Mouse (Mus musculus) embryonic fibroblast, embryonic 13.5 days (primary cell): Measurements from ENCODE around the gene Ddx1. TPM values are rescaled to one million over a fixed set of nuclear protein-coding genes. Genes with fewer than 3 reads are reported as not detected.
"Not testable (repeated sequence)": the region's sequence is repeated elsewhere in the genome, so short reads cannot be mapped to it uniquely, and the experiment has no call there.

Source experiments
- H3K27ac ChIP-seq: 2 replicates; pipeline ENCODE4 v1.5.1; 2012; ENCODE audit warnings: low read length, control low read depth, inconsistent platforms; ENCODE audit not compliant: insufficient read depth
- H3K4me1 ChIP-seq: 2 replicates; pipeline ENCODE4 v1.6.1; 2011; ENCODE audit warnings: low read length; ENCODE audit not compliant: control insufficient read depth, insufficient read depth
- H3K4me3 ChIP-seq: 2 replicates; pipeline ENCODE4 v1.5.1; 2011; ENCODE audit warnings: mild to moderate bottlenecking, control low read depth, low read length; ENCODE audit not compliant: insufficient read depth
- CTCF ChIP-seq: IDR thresholded peaks from 2 replicates; pipeline ENCODE4 v1.5.1; 2011; ENCODE audit warnings: mild to moderate bottlenecking, control low read depth, low read length, moderate library complexity, borderline replicate concordance; ENCODE audit not compliant: insufficient read depth
- POLR2A ChIP-seq: IDR thresholded peaks from 2 replicates; pipeline ENCODE4 v1.6.1; 2011; ENCODE audit warnings: low read depth, mild to moderate bottlenecking, control low read depth, low read length, moderate library complexity
- polyA plus RNA-seq: library from polyadenylated mRNA; stranded (reverse); fragments of >200 nt; gene quantifications from 2 replicates; pipeline ENCODE4 v1.2.4, GENCODE M21; 2011; ENCODE audit warnings: low read depth; ENCODE audit not compliant: missing spikeins, insufficient read length

Gene Ddx1
- polyA plus RNA-seq, 1 experiment: 195 TPM

- Histone ChIP-seq H3K4me1 (no peaks in the 10 kb centered on the region), H3K27ac (no peak overlapping the region), H3K4me3 (no peak overlapping the region)
- no peak for TF ChIP-seq POLR2A
- TF ChIP-seq CTCF: no peak
Observed at GRCm38 (mm10) chr12:13205733-13206132, 43.3 kb downstream of the Ddx1 start.

GRCm38 (mm10) chr12:13202322-13202721 lies 46.7 kb downstream of the Ddx1 start:
- Histone ChIP-seq H3K27ac (no peak overlapping the region), H3K4me3 (no peak overlapping the region), H3K4me1 (no peaks in the 10 kb centered on the region)
- TF ChIP-seq POLR2A: no peak
- TF ChIP-seq CTCF: no peak

GRCm38 (mm10) chr12:13200576-13200975 lies 48.4 kb downstream of the Ddx1 start:
- TF ChIP-seq CTCF (no peak), POLR2A (no peak)
- H3K4me1 ChIP-seq: no peaks in the 10 kb centered on the region
- no peak overlapping the region for H3K27ac ChIP-seq
- H3K4me3 ChIP-seq: no peak overlapping the region

GRCm38 (mm10) chr12:13199338-13200301 lies 49.4 kb downstream of the Ddx1 start:
- TF ChIP-seq CTCF: no peak
- no peak for TF ChIP-seq POLR2A
- H3K4me3 ChIP-seq: no peak overlapping the region
- no peaks in the 10 kb centered on the region for H3K4me1 ChIP-seq
- H3K27ac ChIP-seq: no peak overlapping the region

- no peak overlapping the region for H3K27ac ChIP-seq
- no peak overlapping the region for H3K4me3 ChIP-seq
- no peaks in the 10 kb centered on the region for H3K4me1 ChIP-seq
- TF ChIP-seq CTCF (no peak), POLR2A (no peak)
Observed at GRCm38 (mm10) chr12:13198157-13198556, 50.9 kb downstream of the Ddx1 start.

- H3K27ac ChIP-seq: no peak overlapping the region
- no peak overlapping the region for H3K4me3 ChIP-seq
- no peaks in the 10 kb centered on the region for H3K4me1 ChIP-seq
- TF ChIP-seq POLR2A (no peak), CTCF (no peak)
Observed at GRCm38 (mm10) chr12:13196146-13196545, 52.9 kb downstream of the Ddx1 start.

- no peak overlapping the region for H3K27ac ChIP-seq
- TF ChIP-seq POLR2A: no peak
- TF ChIP-seq CTCF: no peak
- H3K4me1 ChIP-seq: no peaks in the 10 kb centered on the region
- no peak overlapping the region for H3K4me3 ChIP-seq
Observed at GRCm38 (mm10) chr12:13195506-13195905, 53.5 kb downstream of the Ddx1 start.

- no peak overlapping the region for H3K4me3 ChIP-seq
- H3K4me1 ChIP-seq: no peaks in the 10 kb centered on the region
- no peak overlapping the region for H3K27ac ChIP-seq
- TF ChIP-seq CTCF: no peak
- TF ChIP-seq POLR2A: no peak
Observed at GRCm38 (mm10) chr12:13188059-13188700, 60.8 kb downstream of the Ddx1 start.

GRCm38 (mm10) chr12:13186209-13186608 lies 62.8 kb downstream of the Ddx1 start:
- no peak overlapping the region for H3K4me3 ChIP-seq
- no peak overlapping the region for H3K27ac ChIP-seq
- no peaks in the 10 kb centered on the region for H3K4me1 ChIP-seq
- no peak for TF ChIP-seq CTCF

- Histone ChIP-seq H3K27ac (no peak overlapping the region), H3K4me3 (no peak overlapping the region), H3K4me1 (no peaks in the 10 kb centered on the region)
- no peak for TF ChIP-seq POLR2A
- TF ChIP-seq CTCF: no peak
Observed at GRCm38 (mm10) chr12:13184873-13185361, 64.1 kb downstream of the Ddx1 start.

- not testable (repeated sequence) for H3K4me1 ChIP-seq, H3K4me3 ChIP-seq, H3K27ac ChIP-seq
Observed at GRCm38 (mm10) chr12:13184136-13184535, 64.9 kb downstream of the Ddx1 start.
